Mouse (Mus musculus): ENCODE data around the gene Tubb5. TPM values are rescaled to one million over a fixed set of nuclear protein-coding genes. Genes with fewer than 3 reads are reported as not detected.
"Not testable (repeated sequence)": the region's sequence is repeated elsewhere in the genome, so short reads cannot be mapped to it uniquely, and the experiment has no call there.

The Tubb5 gene
- polyA plus RNA-seq, 1 experiment from 2014 or later, result 1,543 TPM

DNA sequence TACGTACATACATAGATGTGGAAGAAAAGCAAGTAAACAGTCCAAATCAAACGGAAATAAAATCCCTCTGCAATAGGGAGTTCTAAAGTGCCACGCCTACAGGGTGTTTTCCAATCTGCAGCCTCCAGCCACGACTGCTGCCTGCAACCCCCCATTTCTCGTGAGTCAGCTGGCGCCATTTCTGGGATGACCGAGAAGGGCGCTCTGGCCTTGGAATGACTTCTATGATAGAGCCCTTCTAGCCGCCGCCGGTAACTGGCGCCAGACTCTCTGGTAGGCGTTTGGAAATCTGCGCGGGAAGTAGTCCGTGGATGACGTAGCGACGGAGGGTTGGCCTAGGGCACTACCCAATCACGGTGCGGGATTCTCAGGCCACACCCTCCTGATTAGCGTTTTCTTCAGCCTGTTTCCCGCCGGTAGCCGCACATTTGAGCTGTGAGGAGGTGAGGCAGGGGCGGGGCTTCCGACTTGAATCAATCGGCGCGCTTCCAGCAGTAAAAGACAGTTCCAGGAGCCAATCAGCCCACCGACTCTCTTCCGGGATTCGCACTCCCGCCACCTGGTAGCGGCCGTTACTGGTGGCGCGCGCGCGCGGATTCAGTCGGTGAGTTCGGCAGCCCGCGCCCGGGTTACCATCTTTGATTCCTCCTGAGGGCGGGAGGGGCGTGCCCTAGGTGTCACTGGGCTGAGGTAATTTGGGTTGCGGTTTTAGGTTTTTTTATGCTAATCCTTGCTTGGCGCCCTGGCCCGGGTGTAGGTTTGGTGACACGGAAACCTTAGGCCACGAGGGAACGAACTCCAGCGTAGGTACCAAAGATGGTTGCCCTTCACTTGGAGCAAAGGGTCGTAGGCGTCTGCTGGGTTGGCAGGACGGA is 3.2 kb upstream of the Tubb5 start, which contains the start of gene Mdc1:
Gene Mdc1 (plus strand): TSS at position 440 of the 875 bp plus-strand sequence.
- under 1% methylated on average over 59 of the region's 59 CpGs for WGBS
- Histone ChIP-seq H3K4me3 (ENCODE audit: low read depth, low read length) (peak within 1 kb of the TSS; percentile 62), H3K36me3 (ENCODE audit: control insufficient read depth, insufficient read depth, low read length) (peaks cover 8% of the 10 kb centered on the region; the same call in 1 of the 2 replicates), H3K27ac (ENCODE audit: low read depth, low read length) (peak within 1 kb of the TSS; percentile 40; the same call in 1 of the 2 replicates), H3K4me1 (ENCODE audit: control insufficient read depth, insufficient read depth, low read length) (peaks cover 8% of the 10 kb centered on the region), H3K9ac (ENCODE audit: low read length) (peak within 1 kb of the TSS; percentile 78), H3K9me3 (ENCODE audit: control insufficient read depth, low read length) (no peaks in the 10 kb centered on the region), H3K27me3 (ENCODE audit: control insufficient read depth, insufficient read depth, low read length) (no peaks in the 10 kb centered on the region), H3K4me2 (peak within 1 kb of the TSS; percentile 63)
- ATAC-seq (ENCODE audit: low FRiP score), result peak; percentile 90
- peak; percentile 100 for DNase-seq (ENCODE audit: low spot score, missing footprints)

DNA sequence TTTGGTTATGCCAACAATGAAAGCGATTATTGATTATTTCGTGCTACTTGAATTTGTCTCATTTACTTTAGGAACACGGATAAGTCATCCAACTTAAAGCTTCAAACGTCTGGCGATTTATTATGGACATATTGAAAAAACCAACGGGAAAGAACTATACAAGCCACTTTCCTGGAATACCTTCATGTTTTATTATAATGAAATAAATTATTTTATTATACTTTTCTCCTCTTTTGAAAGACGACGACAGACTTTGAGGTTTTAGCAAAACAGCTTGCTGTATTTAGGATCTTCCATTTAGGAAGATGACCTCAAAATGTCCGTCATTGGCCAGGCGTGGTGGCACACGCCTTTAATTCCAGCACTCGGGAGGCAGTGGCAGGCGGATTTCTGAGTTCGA is 2.5 kb upstream of the Tubb5 start:
- H3K27me3 ChIP-seq (ENCODE audit: control insufficient read depth, insufficient read depth, low read length), result no peaks in the 10 kb centered on the region
- peak overlapping the region; percentile 62; the same call in 1 of the 2 replicates for H3K4me3 ChIP-seq (ENCODE audit: low read depth, low read length)
- DNase-seq (ENCODE audit: low spot score, missing footprints) (peak; percentile 82), ATAC-seq (ENCODE audit: low FRiP score) (no peak)
- H3K9ac ChIP-seq (ENCODE audit: low read length), result peak overlapping the region; percentile 49
- H3K4me1 ChIP-seq (ENCODE audit: control insufficient read depth, insufficient read depth, low read length), result peaks cover 15% of the 10 kb centered on the region
- H3K4me2 ChIP-seq, result peak overlapping the region; percentile 35; the same call in 1 of the 2 replicates
- no peaks in the 10 kb centered on the region for H3K9me3 ChIP-seq (ENCODE audit: control insufficient read depth, low read length)
- no peak overlapping the region for H3K27ac ChIP-seq (ENCODE audit: low read depth, low read length)
- 59% methylated on average over 14 of the region's 14 CpGs for WGBS
- peaks cover 15% of the 10 kb centered on the region for H3K36me3 ChIP-seq (ENCODE audit: control insufficient read depth, insufficient read depth, low read length)

DNA sequence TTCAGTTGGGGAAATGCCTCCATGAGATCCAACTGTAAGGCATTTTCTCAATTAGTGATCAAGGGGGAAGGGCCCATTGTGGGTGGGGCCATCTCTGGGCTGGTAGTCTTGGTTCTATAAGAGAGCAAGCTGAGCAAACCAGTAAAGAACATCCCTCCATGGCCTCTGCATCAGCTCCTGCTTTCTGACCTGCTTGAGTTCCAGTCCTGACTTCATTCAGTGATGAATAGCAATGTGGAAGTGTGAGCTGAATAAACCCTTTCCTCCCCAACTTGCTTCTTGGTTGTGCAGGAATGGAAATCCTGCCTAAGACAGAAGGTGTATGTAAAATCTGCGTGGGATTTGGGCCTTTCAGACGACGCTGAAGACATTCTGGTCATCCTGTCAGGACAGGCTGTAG is 896 bp upstream of the Tubb5 start:
- peak overlapping the region; percentile 94; the same call in 1 of the 2 replicates for H3K27ac ChIP-seq (ENCODE audit: low read depth, low read length)
- H3K27me3 ChIP-seq (ENCODE audit: control insufficient read depth, insufficient read depth, low read length); H3K9me3 ChIP-seq (ENCODE audit: control insufficient read depth, low read length); ATAC-seq (ENCODE audit: low FRiP score): not testable (repeated sequence)
- H3K9ac ChIP-seq (ENCODE audit: low read length), result peak overlapping the region; percentile 94
- H3K4me1 ChIP-seq (ENCODE audit: control insufficient read depth, insufficient read depth, low read length), result peaks cover 25% of the 10 kb centered on the region
- peak overlapping the region; percentile 96 for H3K4me3 ChIP-seq (ENCODE audit: low read depth, low read length)
- peak; percentile 56 for DNase-seq (ENCODE audit: low spot score, missing footprints)
- H3K4me2 ChIP-seq, result peak overlapping the region; percentile 71
- peaks cover 26% of the 10 kb centered on the region for H3K36me3 ChIP-seq (ENCODE audit: control insufficient read depth, insufficient read depth, low read length)
- 58% methylated on average over 3 of the region's 3 CpGs for WGBS

DNA sequence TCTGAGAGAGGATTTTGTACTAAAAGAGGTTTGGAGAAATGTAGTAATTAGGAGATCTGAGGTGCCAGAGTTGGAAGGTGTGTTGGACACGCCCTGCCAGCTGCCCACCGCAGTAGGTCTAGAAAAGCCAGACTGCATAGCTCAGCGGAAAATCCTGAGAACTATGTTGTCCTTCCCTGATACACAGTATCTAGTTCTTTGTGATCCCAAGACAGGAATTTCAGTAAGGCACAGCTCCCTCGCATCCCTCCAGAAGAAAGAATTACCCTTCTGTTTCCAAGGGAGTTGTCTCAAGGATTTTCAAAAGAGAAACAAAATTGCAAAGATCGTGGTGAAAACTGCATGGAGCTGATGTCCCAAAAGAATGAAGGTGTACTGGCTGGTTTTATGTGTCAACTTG is 464 bp upstream of the Tubb5 start:
- no peaks in the 10 kb centered on the region for H3K9me3 ChIP-seq (ENCODE audit: control insufficient read depth, low read length)
- ATAC-seq (ENCODE audit: low FRiP score) (no peak), DNase-seq (ENCODE audit: low spot score, missing footprints) (no peak)
- H3K4me1 ChIP-seq (ENCODE audit: control insufficient read depth, insufficient read depth, low read length), result peaks cover 25% of the 10 kb centered on the region
- H3K36me3 ChIP-seq (ENCODE audit: control insufficient read depth, insufficient read depth, low read length), result peaks cover 29% of the 10 kb centered on the region
- WGBS, result under 1% methylated on average over 5 of the region's 5 CpGs
- peak overlapping the region; percentile 71 for H3K4me2 ChIP-seq
- H3K9ac ChIP-seq (ENCODE audit: low read length), result peak overlapping the region; percentile 94
- H3K27ac ChIP-seq (ENCODE audit: low read depth, low read length), result peak overlapping the region; percentile 94
- peak overlapping the region; percentile 96 for H3K4me3 ChIP-seq (ENCODE audit: low read depth, low read length)
- H3K27me3 ChIP-seq (ENCODE audit: control insufficient read depth, insufficient read depth, low read length), result no peaks in the 10 kb centered on the region

DNA sequence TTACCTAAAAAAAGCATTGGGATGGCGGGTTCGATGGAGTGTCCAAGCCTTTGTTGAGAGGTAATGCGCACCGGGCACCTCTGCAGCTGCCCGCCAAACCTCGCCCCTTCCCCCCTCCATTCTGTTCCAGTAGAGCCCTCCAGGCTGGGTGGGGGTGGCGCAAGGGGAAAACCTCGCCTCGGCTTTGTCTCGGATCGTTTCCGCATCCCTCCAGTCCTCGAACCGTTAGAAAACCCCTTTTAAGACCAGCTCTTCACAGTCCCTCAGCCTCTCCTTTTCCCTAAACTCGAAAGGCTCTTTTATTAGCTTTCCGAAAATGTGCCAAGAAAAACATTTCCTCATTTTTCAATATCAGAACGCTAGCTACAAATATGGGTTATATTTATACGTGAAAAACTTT is 619 bp downstream of the Tubb5 start:
- Histone ChIP-seq H3K27me3 (ENCODE audit: control insufficient read depth, insufficient read depth, low read length) (no peaks in the 10 kb centered on the region), H3K27ac (ENCODE audit: low read depth, low read length) (peak overlapping the region; percentile 94), H3K9ac (ENCODE audit: low read length) (peak overlapping the region; percentile 94), H3K9me3 (ENCODE audit: control insufficient read depth, low read length) (no peaks in the 10 kb centered on the region), H3K4me2 (peak overlapping the region; percentile 92), H3K36me3 (ENCODE audit: control insufficient read depth, insufficient read depth, low read length) (peaks cover 31% of the 10 kb centered on the region), H3K4me1 (ENCODE audit: control insufficient read depth, insufficient read depth, low read length) (peaks cover 28% of the 10 kb centered on the region), H3K4me3 (ENCODE audit: low read depth, low read length) (peak overlapping the region; percentile 96)
- under 1% methylated on average over 18 of the region's 18 CpGs for WGBS
- DNase-seq (ENCODE audit: low spot score, missing footprints), result peak; percentile 97
- no peak for ATAC-seq (ENCODE audit: low FRiP score)

DNA sequence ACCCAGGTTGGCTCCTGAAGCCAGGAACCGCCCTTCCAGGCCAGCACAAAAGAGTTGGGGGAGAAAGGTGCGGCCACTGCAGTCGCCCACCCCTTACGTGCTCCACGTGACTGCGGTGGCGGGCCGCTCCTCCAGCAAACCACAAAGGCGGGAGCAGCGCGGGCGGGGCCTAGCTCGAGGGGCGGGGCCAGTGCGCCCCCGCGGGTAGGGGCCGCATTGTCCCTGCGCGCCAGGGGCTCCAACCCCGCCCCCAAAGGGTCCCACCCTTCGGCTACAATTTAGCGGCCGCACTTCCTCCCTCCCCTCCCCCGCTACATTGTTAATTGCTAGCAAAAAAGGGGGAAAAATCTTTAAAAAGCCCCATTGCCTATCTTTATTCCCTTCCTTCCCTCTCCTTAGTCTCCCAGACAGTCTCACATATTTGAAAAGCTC is 1.1 kb downstream of the Tubb5 start:
- H3K27ac ChIP-seq (ENCODE audit: low read depth, low read length), result peak overlapping the region; percentile 94
- H3K27me3 ChIP-seq (ENCODE audit: control insufficient read depth, insufficient read depth, low read length), result no peaks in the 10 kb centered on the region
- H3K4me3 ChIP-seq (ENCODE audit: low read depth, low read length), result peak overlapping the region; percentile 96
- peaks cover 25% of the 10 kb centered on the region for H3K4me1 ChIP-seq (ENCODE audit: control insufficient read depth, insufficient read depth, low read length)
- 1% methylated on average over 25 of the region's 25 CpGs for WGBS
- DNase-seq (ENCODE audit: low spot score, missing footprints), result peak; percentile 99
- H3K9me3 ChIP-seq (ENCODE audit: control insufficient read depth, low read length), result no peaks in the 10 kb centered on the region
- peak overlapping the region; percentile 92 for H3K4me2 ChIP-seq
- H3K36me3 ChIP-seq (ENCODE audit: control insufficient read depth, insufficient read depth, low read length), result peaks cover 31% of the 10 kb centered on the region
- H3K9ac ChIP-seq (ENCODE audit: low read length), result peak overlapping the region; percentile 94
- ATAC-seq (ENCODE audit: low FRiP score), result peak; percentile 54

DNA sequence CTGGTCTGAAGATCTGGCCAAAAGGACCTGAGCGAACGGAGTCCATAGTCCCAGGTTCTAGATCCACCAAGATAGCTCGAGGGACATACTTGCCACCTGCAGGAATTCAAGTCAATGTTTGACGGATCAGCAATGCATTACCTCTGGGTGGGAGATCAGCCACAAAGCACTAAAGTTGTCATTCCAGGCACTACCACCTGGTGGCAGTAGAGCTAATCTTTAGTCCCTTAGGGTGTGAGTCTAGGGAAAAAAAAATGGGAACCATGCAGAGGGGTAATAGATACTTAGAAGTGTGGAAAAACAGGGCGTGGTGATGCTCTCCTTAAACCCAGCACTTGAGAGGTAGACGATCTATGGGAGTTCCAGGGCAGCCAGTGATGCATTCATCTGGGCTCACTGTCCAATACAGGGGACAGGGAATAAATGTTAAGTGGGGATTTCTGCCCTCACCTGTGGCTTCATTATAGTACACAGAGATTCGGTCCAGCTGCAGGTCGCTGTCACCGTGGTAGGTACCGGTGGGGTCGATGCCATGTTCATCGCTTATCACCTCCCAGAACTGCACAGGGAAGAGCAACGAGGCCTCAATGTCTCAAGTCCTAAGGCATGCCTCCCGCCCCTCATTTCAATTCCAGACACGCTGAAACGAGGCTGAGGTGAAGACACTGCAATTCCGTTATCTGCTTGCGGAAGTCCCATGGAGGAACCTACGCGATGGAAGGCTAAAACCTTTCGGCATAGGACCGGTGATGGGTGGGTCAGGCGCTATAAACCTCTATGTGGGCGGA is 1.7 kb downstream of the Tubb5 start:
- ATAC-seq (ENCODE audit: low FRiP score), result no peak
- WGBS, result 11% methylated on average over 24 of the region's 24 CpGs
- peak; percentile 99 for DNase-seq (ENCODE audit: low spot score, missing footprints)
- H3K4me1 ChIP-seq (ENCODE audit: control insufficient read depth, insufficient read depth, low read length), result peaks cover 25% of the 10 kb centered on the region
- peak overlapping the region; percentile 94 for H3K27ac ChIP-seq (ENCODE audit: low read depth, low read length)
- no peaks in the 10 kb centered on the region for H3K27me3 ChIP-seq (ENCODE audit: control insufficient read depth, insufficient read depth, low read length)
- peak overlapping the region; percentile 92 for H3K4me2 ChIP-seq
- H3K9me3 ChIP-seq (ENCODE audit: control insufficient read depth, low read length), result no peaks in the 10 kb centered on the region
- peak overlapping the region; percentile 96 for H3K4me3 ChIP-seq (ENCODE audit: low read depth, low read length)
- H3K9ac ChIP-seq (ENCODE audit: low read length), result peak overlapping the region; percentile 94
- H3K36me3 ChIP-seq (ENCODE audit: control insufficient read depth, insufficient read depth, low read length), result peaks cover 31% of the 10 kb centered on the region

DNA sequence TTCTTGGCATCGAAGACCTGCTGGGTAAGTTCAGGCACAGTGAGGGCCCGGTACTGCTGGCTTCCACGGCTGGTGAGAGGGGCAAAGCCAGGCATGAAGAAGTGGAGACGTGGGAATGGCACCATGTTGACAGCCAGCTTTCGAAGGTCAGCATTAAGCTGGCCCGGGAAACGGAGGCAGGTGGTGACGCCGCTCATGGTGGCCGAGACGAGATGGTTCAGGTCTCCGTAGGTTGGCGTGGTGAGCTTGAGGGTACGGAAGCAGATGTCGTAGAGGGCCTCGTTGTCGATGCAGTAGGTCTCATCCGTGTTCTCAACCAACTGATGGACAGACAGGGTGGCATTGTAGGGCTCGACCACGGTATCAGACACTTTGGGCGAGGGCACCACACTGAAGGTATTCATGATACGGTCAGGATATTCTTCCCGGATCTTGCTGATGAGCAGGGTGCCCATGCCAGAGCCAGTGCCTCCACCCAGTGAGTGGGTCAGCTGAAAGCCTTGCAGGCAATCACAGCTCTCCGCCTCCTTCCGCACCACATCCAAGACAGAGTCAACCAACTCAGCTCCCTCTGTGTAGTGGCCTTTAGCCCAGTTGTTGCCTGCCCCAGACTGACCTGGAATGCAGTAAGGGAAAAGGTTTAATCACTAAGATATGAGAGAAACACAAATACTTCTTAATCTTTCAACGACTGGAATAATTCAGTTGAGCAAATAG is 2.5 kb downstream of the Tubb5 start:
- Histone ChIP-seq H3K4me1 (ENCODE audit: control insufficient read depth, insufficient read depth, low read length) (peaks cover 25% of the 10 kb centered on the region), H3K9me3 (ENCODE audit: control insufficient read depth, low read length) (no peaks in the 10 kb centered on the region), H3K4me3 (ENCODE audit: low read depth, low read length) (peak overlapping the region; percentile 96), H3K9ac (ENCODE audit: low read length) (peak overlapping the region; percentile 94), H3K4me2 (peak overlapping the region; percentile 92), H3K36me3 (ENCODE audit: control insufficient read depth, insufficient read depth, low read length) (peaks cover 31% of the 10 kb centered on the region), H3K27ac (ENCODE audit: low read depth, low read length) (peak overlapping the region; percentile 14; the same call in 1 of the 2 replicates), H3K27me3 (ENCODE audit: control insufficient read depth, insufficient read depth, low read length) (no peaks in the 10 kb centered on the region)
- no peak for DNase-seq (ENCODE audit: low spot score, missing footprints)
- ATAC-seq (ENCODE audit: low FRiP score), result no peak
- 87% methylated on average over 26 of the region's 26 CpGs for WGBS
